Comparison of ENCODE assay signal across 8 mouse cellular contexts in genomic region chr8:71568387-71568937, GRCm38 (mm10). TPM values are rescaled to one million over a fixed set of nuclear protein-coding genes. Genes with fewer than 3 reads are reported as not detected.
DNase-seq lines count a peak whose midpoint lies in the region; ATAC-seq lines count a peak whose summit lies in the region.

Gene Slc27a1 (plus strand): TSS chr8:71568882.

- peak; percentile 94 for DNase-seq in adipocyte (ENCODE audit: low spot score)
- peak; percentile 60 to 81 for DNase-seq in gastrocnemius, adult 8-10 months (ENCODE audit: low spot score in 2 of 2)
- DNase-seq in layer of hippocampus, postnatal 25 days (ENCODE audit: extremely low spot score in 1 of 2, low spot score in 1 of 2) = peak; percentile 52 to 67
- DNase-seq in lung, postnatal 25 days (ENCODE audit: low spot score) = peak; percentile 67
- peak; percentile 39 to 57 for DNase-seq in right cerebral cortex, postnatal 36 days (ENCODE audit: low spot score in 2 of 2)
- no peak for DNase-seq in urinary bladder, postnatal 10 days (ENCODE audit: low spot score)

- H3K4me3 ChIP-seq in brown adipose tissue, adult 24 weeks (ENCODE audit: insufficient read depth, low read depth, low read length) = peak within 1 kb of the TSS; percentile 75
- peak within 1 kb of the TSS; percentile 56 for H3K4me3 ChIP-seq in hindbrain, embryonic 13.5 days

- no peaks in the 10 kb centered on the region; the same call in 1 of the 2 replicates for H3K36me3 ChIP-seq in hindbrain, embryonic 13.5 days

- H3K27ac ChIP-seq in brown adipose tissue, adult 24 weeks (replicated peaks; ENCODE audit: low read depth, low read length) = peak within 1 kb of the TSS; percentile 90
- peak within 1 kb of the TSS; percentile 83 for H3K27ac ChIP-seq in hindbrain, embryonic 13.5 days

- 0 out of 2 replicates have a peak, but pooled peaks have one; percentile 2 for ATAC-seq in hindbrain, embryonic 13.5 days (ENCODE audit: low FRiP score)

- peak within 1 kb of the TSS; percentile 81 for H3K4me2 ChIP-seq in hindbrain, embryonic 13.5 days

- H3K9me3 ChIP-seq in hindbrain, embryonic 13.5 days = 0 out of 2 replicates have a peak, but pooled peaks cover 4% of the 10 kb centered on the region

- peaks cover 12% of the 10 kb centered on the region for H3K4me1 ChIP-seq in brown adipose tissue, adult 24 weeks (ENCODE audit: control insufficient read depth, insufficient read depth, insufficient read length, low read length)
- H3K4me1 ChIP-seq in hindbrain, embryonic 13.5 days (replicated peaks) = peaks cover 36% of the 10 kb centered on the region

- H3K27me3 ChIP-seq in hindbrain, embryonic 13.5 days = peaks cover 44% of the 10 kb centered on the region

- peak within 1 kb of the TSS; percentile 82 for H3K9ac ChIP-seq in hindbrain, embryonic 13.5 days

- WGBS in hindbrain, embryonic 13.5 days = 11% methylated on average over 13 of the region's 13 CpGs

RNA-seq across cellular contexts. Expression of gene Slc27a1, which starts in this region (rescaled TPM):
- polyA plus RNA-seq in brown adipose tissue, adult 24 weeks (2012; ENCODE audit: insufficient read depth, insufficient read length, missing spikeins) = 71.7 and 118 TPM in 2 replicates
- total RNA-seq in gastrocnemius, adult 8-10 months (2022) = 10 to 100 TPM; 70.7 to 88.1 (median 80.5) TPM
- polyA plus RNA-seq in hindbrain, embryonic 13.5 days (2015; fragmentation: Nextera tagmentation; extraction: Ambion mirVana) = 78.5 and 81.9 TPM in 2 replicates
- 100 to 1,000 TPM; 107 to 128 TPM for total RNA-seq in layer of hippocampus, postnatal 25 days (2021)
